Mouse (Mus musculus) embryonic fibroblast, embryonic 13.5 days (primary cell): ENCODE data around the gene Dis3l2.

Experiments used
- CTCF ChIP-seq: IDR thresholded peaks from 2 replicates; pipeline ENCODE4 v1.5.1; 2011; ENCODE audit warnings: mild to moderate bottlenecking, control low read depth, low read length, moderate library complexity, borderline replicate concordance; ENCODE audit not compliant: insufficient read depth
- POLR2A ChIP-seq: IDR thresholded peaks from 2 replicates; pipeline ENCODE4 v1.6.1; 2011; ENCODE audit warnings: low read depth, mild to moderate bottlenecking, control low read depth, low read length, moderate library complexity

DNA sequence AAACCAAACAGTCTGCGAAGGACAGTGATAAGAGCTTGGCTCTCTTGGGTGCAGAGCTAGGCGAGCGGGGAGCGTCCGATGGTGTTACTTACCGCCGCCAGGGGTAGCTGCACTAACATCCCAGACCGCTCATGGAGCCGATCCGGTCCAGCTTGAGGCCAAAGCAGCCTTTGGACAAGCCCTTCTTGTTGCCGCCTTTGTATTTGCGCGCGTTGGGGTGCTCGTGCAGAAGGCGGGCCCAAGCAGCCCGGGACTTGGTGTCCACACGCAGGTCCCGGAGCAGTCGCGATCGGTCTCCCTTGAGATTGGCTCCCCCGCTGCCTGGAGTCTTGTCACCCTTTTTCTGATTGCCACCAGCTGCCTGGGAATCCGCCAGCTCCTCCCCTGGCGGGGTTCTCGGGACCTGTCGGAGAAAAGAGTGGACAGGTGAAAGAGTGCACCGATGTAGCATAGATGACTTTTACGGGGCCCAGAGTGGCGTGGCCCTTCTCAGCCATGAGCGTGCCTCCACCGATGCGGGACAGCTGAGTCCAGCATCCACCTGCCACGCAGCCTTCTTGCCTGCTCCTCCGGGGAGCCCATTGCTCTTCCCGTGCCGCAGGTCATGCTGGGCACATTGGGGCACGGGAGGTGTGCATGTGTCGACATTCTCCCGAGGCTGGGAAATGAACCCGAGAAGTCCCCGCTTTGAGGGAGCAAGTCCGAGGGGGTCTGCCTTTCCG is 33.9 kb upstream of the Dis3l2 start:
- TF ChIP-seq CTCF (peak; percentile 92), POLR2A (no peak)
